Mouse (Mus musculus): ENCODE measurements around the gene Oprl1. TPM values are rescaled to one million over a fixed set of nuclear protein-coding genes. Genes with fewer than 3 reads are reported as not detected.

Oprl1 gene
- polyA plus RNA-seq (2015; fragmentation: Nextera tagmentation; extraction: Ambion mirVana), result 93.8 and 96.3 TPM in 2 replicates

- Histone ChIP-seq H3K9me3 (ENCODE audit: control insufficient read depth, low read length) (no peaks in the 10 kb centered on the region), H3K4me1 (ENCODE audit: control insufficient read depth, insufficient read depth, low read depth, low read length) (peaks cover 24% of the 10 kb centered on the region), H3K36me3 (ENCODE audit: control insufficient read depth, insufficient read depth, low read length) (0 out of 2 replicates have a peak, but pooled peaks cover 3% of the 10 kb centered on the region), H3K27me3 (replicated peaks; ENCODE audit: control insufficient read depth, insufficient read depth, low read length) (no peaks in the 10 kb centered on the region), H3K4me3 (ENCODE audit: low read length) (peak within 1 kb of the TSS; percentile 42), H3K27ac (ENCODE audit: low read depth, low read length) (peak within 1 kb of the TSS; percentile 79), H3K4me2 (ENCODE audit: low read length) (peak within 1 kb of the TSS; percentile 57), H3K9ac (ENCODE audit: low read depth, low read length) (peak within 1 kb of the TSS; percentile 61)
- WGBS, result 5% methylated on average over 7 of the region's 7 CpGs
- peak; percentile 77 for ATAC-seq
Observed at GRCm38 (mm10) chr2:181714903-181715326, at the start of gene Oprl1. TSS of gene Oprl1 (plus strand) at chr2:181715016.

GRCm38 (mm10) chr2:181670285-181670912, 44.4 kb upstream of the Oprl1 start:
- H3K4me3 ChIP-seq (ENCODE audit: low read length), result peak overlapping the region; percentile 46
- peak overlapping the region; percentile 66 for H3K4me2 ChIP-seq (ENCODE audit: low read length)
- peaks cover 13% of the 10 kb centered on the region for H3K4me1 ChIP-seq (ENCODE audit: control insufficient read depth, insufficient read depth, low read depth, low read length)
- peak; percentile 41; the same call in 1 of the 2 replicates for ATAC-seq
- H3K9me3 ChIP-seq (ENCODE audit: control insufficient read depth, low read length), result no peaks in the 10 kb centered on the region
- peak overlapping the region; percentile 57 for H3K9ac ChIP-seq (ENCODE audit: low read depth, low read length)
- no peak overlapping the region for H3K27ac ChIP-seq (ENCODE audit: low read depth, low read length)
- peaks cover 37% of the 10 kb centered on the region for H3K27me3 ChIP-seq (replicated peaks; ENCODE audit: control insufficient read depth, insufficient read depth, low read length)
- H3K36me3 ChIP-seq (ENCODE audit: control insufficient read depth, insufficient read depth, low read length), result no peaks in the 10 kb centered on the region
- WGBS, result 2% methylated on average over 56 of the region's 56 CpGs

GRCm38 (mm10) chr2:181670913-181671311, 43.9 kb upstream of the Oprl1 start:
- Histone ChIP-seq H3K27me3 (replicated peaks; ENCODE audit: control insufficient read depth, insufficient read depth, low read length) (peaks cover 37% of the 10 kb centered on the region), H3K4me1 (ENCODE audit: control insufficient read depth, insufficient read depth, low read depth, low read length) (peaks cover 15% of the 10 kb centered on the region), H3K4me3 (ENCODE audit: low read length) (peak overlapping the region; percentile 46), H3K27ac (ENCODE audit: low read depth, low read length) (peak overlapping the region; percentile 4; the same call in 1 of the 2 replicates), H3K9ac (ENCODE audit: low read depth, low read length) (peak overlapping the region; percentile 57), H3K9me3 (ENCODE audit: control insufficient read depth, low read length) (no peaks in the 10 kb centered on the region), H3K36me3 (ENCODE audit: control insufficient read depth, insufficient read depth, low read length) (no peaks in the 10 kb centered on the region), H3K4me2 (ENCODE audit: low read length) (peak overlapping the region; percentile 66)
- WGBS, result 2% methylated on average over 41 of the region's 41 CpGs
- no peak for ATAC-seq

GRCm38 (mm10) chr2:181671326-181671725, 43.5 kb upstream of the Oprl1 start, which contains the start of gene Sox18:
TSS of gene Sox18 (minus strand) at chr2:181671640.
- Histone ChIP-seq H3K27me3 (replicated peaks; ENCODE audit: control insufficient read depth, insufficient read depth, low read length) (peaks cover 37% of the 10 kb centered on the region), H3K9me3 (ENCODE audit: control insufficient read depth, low read length) (no peaks in the 10 kb centered on the region)

GRCm38 (mm10) chr2:181671984-181672383, 42.8 kb upstream of the Oprl1 start:
- no peaks in the 10 kb centered on the region for H3K9me3 ChIP-seq (ENCODE audit: control insufficient read depth, low read length)
- peaks cover 15% of the 10 kb centered on the region for H3K4me1 ChIP-seq (ENCODE audit: control insufficient read depth, insufficient read depth, low read depth, low read length)
- WGBS, result 31% methylated on average over 7 of the region's 7 CpGs
- H3K27me3 ChIP-seq (replicated peaks; ENCODE audit: control insufficient read depth, insufficient read depth, low read length), result peaks cover 37% of the 10 kb centered on the region
- H3K36me3 ChIP-seq (ENCODE audit: control insufficient read depth, insufficient read depth, low read length), result no peaks in the 10 kb centered on the region
- no peak overlapping the region for H3K4me3 ChIP-seq (ENCODE audit: low read length)
- ATAC-seq, result no peak
- no peak overlapping the region for H3K27ac ChIP-seq (ENCODE audit: low read depth, low read length)
- H3K9ac ChIP-seq (ENCODE audit: low read depth, low read length), result no peak overlapping the region
- no peak overlapping the region for H3K4me2 ChIP-seq (ENCODE audit: low read length)

More at GRCm38 (mm10) chr2:181671326-181671725, 43.5 kb upstream of the Oprl1 start, which contains the start of gene Sox18:
- under 1% methylated on average over 40 of the region's 43 CpGs for WGBS
- Histone ChIP-seq H3K4me2 (ENCODE audit: low read length) (peak within 1 kb of the TSS; percentile 66), H3K27ac (ENCODE audit: low read depth, low read length) (peak within 1 kb of the TSS; percentile 4; the same call in 1 of the 2 replicates), H3K36me3 (ENCODE audit: control insufficient read depth, insufficient read depth, low read length) (no peaks in the 10 kb centered on the region), H3K4me1 (ENCODE audit: control insufficient read depth, insufficient read depth, low read depth, low read length) (peaks cover 15% of the 10 kb centered on the region), H3K4me3 (ENCODE audit: low read length) (peak within 1 kb of the TSS; percentile 46), H3K9ac (ENCODE audit: low read depth, low read length) (peak within 1 kb of the TSS; percentile 57)
- ATAC-seq, result 0 out of 2 replicates have a peak, but pooled peaks have one; percentile 38

- Histone ChIP-seq H3K27me3 (replicated peaks; ENCODE audit: control insufficient read depth, insufficient read depth, low read length) (peaks cover 34% of the 10 kb centered on the region), H3K4me2 (ENCODE audit: low read length) (no peak overlapping the region), H3K9me3 (ENCODE audit: control insufficient read depth, low read length) (no peaks in the 10 kb centered on the region), H3K27ac (ENCODE audit: low read depth, low read length) (no peak overlapping the region), H3K4me3 (ENCODE audit: low read length) (no peak overlapping the region), H3K9ac (ENCODE audit: low read depth, low read length) (no peak overlapping the region), H3K36me3 (ENCODE audit: control insufficient read depth, insufficient read depth, low read length) (no peaks in the 10 kb centered on the region), H3K4me1 (ENCODE audit: control insufficient read depth, insufficient read depth, low read depth, low read length) (peaks cover 15% of the 10 kb centered on the region)
- WGBS, result 53% methylated on average over 1 of the region's 1 CpGs
- ATAC-seq, result no peak
Observed at GRCm38 (mm10) chr2:181673501-181673900, 41.3 kb upstream of the Oprl1 start.

- no peaks in the 10 kb centered on the region for H3K36me3 ChIP-seq (ENCODE audit: control insufficient read depth, insufficient read depth, low read length)
- H3K9me3 ChIP-seq (ENCODE audit: control insufficient read depth, low read length), result no peaks in the 10 kb centered on the region
- WGBS, result 77% methylated on average over 4 of the region's 4 CpGs
- ATAC-seq, result no peak
- H3K27ac ChIP-seq (ENCODE audit: low read depth, low read length), result no peak overlapping the region
- H3K4me1 ChIP-seq (ENCODE audit: control insufficient read depth, insufficient read depth, low read depth, low read length), result peaks cover 21% of the 10 kb centered on the region
- no peak overlapping the region for H3K9ac ChIP-seq (ENCODE audit: low read depth, low read length)
- peaks cover 28% of the 10 kb centered on the region for H3K27me3 ChIP-seq (replicated peaks; ENCODE audit: control insufficient read depth, insufficient read depth, low read length)
- H3K4me3 ChIP-seq (ENCODE audit: low read length), result no peak overlapping the region
- H3K4me2 ChIP-seq (ENCODE audit: low read length), result no peak overlapping the region
Observed at GRCm38 (mm10) chr2:181674934-181675333, 39.9 kb upstream of the Oprl1 start.

GRCm38 (mm10) chr2:181675454-181675853, 39.4 kb upstream of the Oprl1 start:
- peak overlapping the region; percentile 45 for H3K4me2 ChIP-seq (ENCODE audit: low read length)
- 5% methylated on average over 14 of the region's 14 CpGs for WGBS
- H3K4me1 ChIP-seq (ENCODE audit: control insufficient read depth, insufficient read depth, low read depth, low read length), result peaks cover 20% of the 10 kb centered on the region
- peak overlapping the region; percentile 29; the same call in 1 of the 2 replicates for H3K9ac ChIP-seq (ENCODE audit: low read depth, low read length)
- H3K27ac ChIP-seq (ENCODE audit: low read depth, low read length), result no peak overlapping the region
- H3K36me3 ChIP-seq (ENCODE audit: control insufficient read depth, insufficient read depth, low read length), result no peaks in the 10 kb centered on the region
- peaks cover 23% of the 10 kb centered on the region for H3K27me3 ChIP-seq (replicated peaks; ENCODE audit: control insufficient read depth, insufficient read depth, low read length)
- H3K4me3 ChIP-seq (ENCODE audit: low read length), result no peak overlapping the region
- peak; percentile 41; the same call in 1 of the 2 replicates for ATAC-seq
- no peaks in the 10 kb centered on the region for H3K9me3 ChIP-seq (ENCODE audit: control insufficient read depth, low read length)

- Histone ChIP-seq H3K4me2 (ENCODE audit: low read length) (no peak overlapping the region), H3K27ac (ENCODE audit: low read depth, low read length) (0 out of 2 replicates have a peak overlapping the region, but pooled peaks have one; percentile 31), H3K9me3 (ENCODE audit: control insufficient read depth, low read length) (no peaks in the 10 kb centered on the region), H3K27me3 (replicated peaks; ENCODE audit: control insufficient read depth, insufficient read depth, low read length) (peaks cover 14% of the 10 kb centered on the region), H3K4me3 (ENCODE audit: low read length) (no peak overlapping the region), H3K36me3 (ENCODE audit: control insufficient read depth, insufficient read depth, low read length) (no peaks in the 10 kb centered on the region), H3K4me1 (ENCODE audit: control insufficient read depth, insufficient read depth, low read depth, low read length) (peaks cover 21% of the 10 kb centered on the region), H3K9ac (ENCODE audit: low read depth, low read length) (no peak overlapping the region)
- WGBS, result 19% methylated on average over 2 of the region's 2 CpGs
- no peak for ATAC-seq
Observed at GRCm38 (mm10) chr2:181676424-181676823, 38.4 kb upstream of the Oprl1 start.

All from hindbrain, embryonic 16.5 days (tissue).